Mouse (Mus musculus): ENCODE results near the gene Col5a3. TPM values are rescaled to one million over a fixed set of nuclear protein-coding genes. Genes with fewer than 3 reads are reported as not detected.
A peak's percentile ranks its signal among the peaks of the same experiment; 100 is the strongest.

The Col5a3 gene
- polyA plus RNA-seq, 1 experiment, result 1.3 TPM

GRCm38 (mm10) chr9:20765274-20765673 lies 49.6 kb downstream of the Col5a3 start:
- TF ChIP-seq POLR2A (IDR thresholded peaks at IDR 0.05; ENCODE audit: extremely low read depth, insufficient read depth, low read length), result no peak
- TF ChIP-seq CTCF (IDR thresholded peaks at IDR 0.05; ENCODE audit: extremely low read depth, insufficient read depth, low read length), result no peak
- H3K27ac ChIP-seq (ENCODE audit: insufficient read depth, low read length), result no peak overlapping the region
- H3K4me3 ChIP-seq (ENCODE audit: insufficient read depth, low read length), result no peak overlapping the region
- H3K4me1 ChIP-seq (ENCODE audit: control insufficient read depth, insufficient read depth, low read length), result no peaks in the 10 kb centered on the region

GRCm38 (mm10) chr9:20763099-20763498 lies 51.8 kb downstream of the Col5a3 start:
- no peaks in the 10 kb centered on the region for H3K4me1 ChIP-seq (ENCODE audit: control insufficient read depth, insufficient read depth, low read length)
- no peak overlapping the region for H3K4me3 ChIP-seq (ENCODE audit: insufficient read depth, low read length)
- no peak for TF ChIP-seq CTCF (IDR thresholded peaks at IDR 0.05; ENCODE audit: extremely low read depth, insufficient read depth, low read length)
- no peak for TF ChIP-seq POLR2A (IDR thresholded peaks at IDR 0.05; ENCODE audit: extremely low read depth, insufficient read depth, low read length)
- no peak overlapping the region for H3K27ac ChIP-seq (ENCODE audit: insufficient read depth, low read length)

GRCm38 (mm10) chr9:20762197-20762961 lies 52.5 kb downstream of the Col5a3 start:
- Histone ChIP-seq H3K4me1 (ENCODE audit: control insufficient read depth, insufficient read depth, low read length) (no peaks in the 10 kb centered on the region), H3K4me3 (ENCODE audit: insufficient read depth, low read length) (no peak overlapping the region), H3K27ac (ENCODE audit: insufficient read depth, low read length) (no peak overlapping the region)
- no peak for TF ChIP-seq CTCF (IDR thresholded peaks at IDR 0.05; ENCODE audit: extremely low read depth, insufficient read depth, low read length)
- no peak for TF ChIP-seq POLR2A (IDR thresholded peaks at IDR 0.05; ENCODE audit: extremely low read depth, insufficient read depth, low read length)

- no peak overlapping the region for H3K27ac ChIP-seq (ENCODE audit: insufficient read depth, low read length)
- no peak for TF ChIP-seq CTCF (IDR thresholded peaks at IDR 0.05; ENCODE audit: extremely low read depth, insufficient read depth, low read length)
- TF ChIP-seq POLR2A (IDR thresholded peaks at IDR 0.05; ENCODE audit: extremely low read depth, insufficient read depth, low read length), result no peak
- no peak overlapping the region for H3K4me3 ChIP-seq (ENCODE audit: insufficient read depth, low read length)
- no peaks in the 10 kb centered on the region for H3K4me1 ChIP-seq (ENCODE audit: control insufficient read depth, insufficient read depth, low read length)
Measured at GRCm38 (mm10) chr9:20761388-20761787, 53.5 kb downstream of the Col5a3 start.

- Histone ChIP-seq H3K4me1 (ENCODE audit: control insufficient read depth, insufficient read depth, low read length) (no peaks in the 10 kb centered on the region), H3K27ac (ENCODE audit: insufficient read depth, low read length) (no peak overlapping the region), H3K4me3 (ENCODE audit: insufficient read depth, low read length) (no peak overlapping the region)
- TF ChIP-seq POLR2A (IDR thresholded peaks at IDR 0.05; ENCODE audit: extremely low read depth, insufficient read depth, low read length) (no peak), CTCF (IDR thresholded peaks at IDR 0.05; ENCODE audit: extremely low read depth, insufficient read depth, low read length) (no peak)
Measured at GRCm38 (mm10) chr9:20760813-20761212, 54.1 kb downstream of the Col5a3 start.

- Histone ChIP-seq H3K27ac (ENCODE audit: insufficient read depth, low read length) (no peak overlapping the region), H3K4me1 (ENCODE audit: control insufficient read depth, insufficient read depth, low read length) (no peaks in the 10 kb centered on the region), H3K4me3 (ENCODE audit: insufficient read depth, low read length) (no peak overlapping the region)
- TF ChIP-seq CTCF (IDR thresholded peaks at IDR 0.05; ENCODE audit: extremely low read depth, insufficient read depth, low read length) (no peak), POLR2A (IDR thresholded peaks at IDR 0.05; ENCODE audit: extremely low read depth, insufficient read depth, low read length) (no peak)
Measured at GRCm38 (mm10) chr9:20758896-20759295, 56.0 kb downstream of the Col5a3 start.

- Histone ChIP-seq H3K4me3 (ENCODE audit: insufficient read depth, low read length) (no peak overlapping the region), H3K27ac (ENCODE audit: insufficient read depth, low read length) (no peak overlapping the region), H3K4me1 (ENCODE audit: control insufficient read depth, insufficient read depth, low read length) (no peaks in the 10 kb centered on the region)
- TF ChIP-seq CTCF (IDR thresholded peaks at IDR 0.05; ENCODE audit: extremely low read depth, insufficient read depth, low read length) (no peak), POLR2A (IDR thresholded peaks at IDR 0.05; ENCODE audit: extremely low read depth, insufficient read depth, low read length) (no peak)
Measured at GRCm38 (mm10) chr9:20758243-20758642, 56.6 kb downstream of the Col5a3 start.

GRCm38 (mm10) chr9:20757087-20757955 lies 57.5 kb downstream of the Col5a3 start:
- TF ChIP-seq POLR2A (IDR thresholded peaks at IDR 0.05; ENCODE audit: extremely low read depth, insufficient read depth, low read length) (no peak), CTCF (IDR thresholded peaks at IDR 0.05; ENCODE audit: extremely low read depth, insufficient read depth, low read length) (peak; percentile 44)
- Histone ChIP-seq H3K4me3 (ENCODE audit: insufficient read depth, low read length) (no peak overlapping the region), H3K27ac (ENCODE audit: insufficient read depth, low read length) (no peak overlapping the region), H3K4me1 (ENCODE audit: control insufficient read depth, insufficient read depth, low read length) (no peaks in the 10 kb centered on the region)

GRCm38 (mm10) chr9:20756081-20756700 lies 58.7 kb downstream of the Col5a3 start:
- Histone ChIP-seq H3K4me1 (ENCODE audit: control insufficient read depth, insufficient read depth, low read length) (peaks cover 1% of the 10 kb centered on the region; the same call in 1 of the 2 replicates), H3K27ac (ENCODE audit: insufficient read depth, low read length) (no peak overlapping the region), H3K4me3 (ENCODE audit: insufficient read depth, low read length) (no peak overlapping the region)
- TF ChIP-seq CTCF (IDR thresholded peaks at IDR 0.05; ENCODE audit: extremely low read depth, insufficient read depth, low read length), result no peak
- no peak for TF ChIP-seq POLR2A (IDR thresholded peaks at IDR 0.05; ENCODE audit: extremely low read depth, insufficient read depth, low read length)
